Mouse (Mus musculus): Measurements from ENCODE around the gene Gimap4.

Gimap4 gene

DNA sequence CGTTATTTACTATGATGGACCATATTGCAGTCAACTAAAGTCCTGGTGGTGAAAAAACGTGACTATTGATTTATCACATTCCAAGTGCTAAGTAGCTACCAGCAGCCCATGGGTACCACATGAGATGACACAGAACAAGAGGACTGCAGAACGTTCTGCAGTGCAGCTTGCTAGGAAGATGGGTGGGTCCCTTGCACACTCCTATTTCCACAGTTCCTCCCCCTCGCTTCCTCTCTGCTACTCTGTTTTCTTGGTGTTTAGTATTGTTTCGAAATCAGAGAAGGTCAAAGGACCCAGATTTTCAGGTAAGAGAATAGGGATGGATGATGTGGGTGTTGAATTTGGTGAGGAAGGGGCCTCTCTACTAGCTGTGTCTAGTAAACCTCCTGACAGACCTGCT, at the start of gene Gimap4:
Gimap4 (plus strand) TSS at position 231 of the 400 bp plus-strand sequence.
- no peak for DNase-seq

DNA sequence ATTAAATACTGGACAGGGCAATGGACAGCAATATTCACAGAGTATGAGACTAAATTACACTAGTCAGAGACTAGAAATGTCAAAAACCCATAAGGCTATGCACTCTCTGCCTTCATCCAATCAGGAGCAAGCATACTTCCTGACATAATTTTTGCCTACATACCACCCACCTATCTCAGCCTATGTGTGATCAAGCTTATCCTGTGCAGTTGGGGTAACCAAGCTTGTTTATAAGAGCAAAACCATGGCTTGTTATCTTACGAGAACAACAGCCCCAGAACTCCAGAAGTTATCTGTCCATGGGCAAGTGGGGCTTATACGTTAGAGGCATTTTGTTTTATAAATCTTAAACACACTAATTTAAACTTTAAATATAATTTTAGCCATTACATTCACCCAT, 49.2 kb upstream of the Gimap4 start:
- DNase-seq, result no peak

DNA sequence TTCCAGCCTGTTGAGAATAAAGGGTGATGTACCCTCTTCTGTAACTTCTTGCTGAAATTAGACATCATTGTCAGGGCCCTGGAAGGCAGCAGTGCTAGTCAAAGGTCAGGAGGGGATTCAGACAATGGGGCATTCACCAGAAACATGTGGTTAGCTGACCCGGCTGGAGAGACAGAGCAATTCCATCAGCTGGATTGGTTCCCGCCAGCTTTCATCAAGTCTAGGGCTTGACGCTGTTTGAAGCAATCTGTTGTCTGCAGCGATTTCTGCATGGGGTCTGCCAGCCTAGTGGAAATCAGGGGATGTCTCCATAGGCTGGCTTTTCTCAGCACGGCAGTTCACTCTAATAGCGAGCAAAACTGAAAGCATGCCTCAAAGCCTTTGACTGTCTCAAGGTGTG, 47.8 kb upstream of the Gimap4 start:
- no peak for DNase-seq

DNA sequence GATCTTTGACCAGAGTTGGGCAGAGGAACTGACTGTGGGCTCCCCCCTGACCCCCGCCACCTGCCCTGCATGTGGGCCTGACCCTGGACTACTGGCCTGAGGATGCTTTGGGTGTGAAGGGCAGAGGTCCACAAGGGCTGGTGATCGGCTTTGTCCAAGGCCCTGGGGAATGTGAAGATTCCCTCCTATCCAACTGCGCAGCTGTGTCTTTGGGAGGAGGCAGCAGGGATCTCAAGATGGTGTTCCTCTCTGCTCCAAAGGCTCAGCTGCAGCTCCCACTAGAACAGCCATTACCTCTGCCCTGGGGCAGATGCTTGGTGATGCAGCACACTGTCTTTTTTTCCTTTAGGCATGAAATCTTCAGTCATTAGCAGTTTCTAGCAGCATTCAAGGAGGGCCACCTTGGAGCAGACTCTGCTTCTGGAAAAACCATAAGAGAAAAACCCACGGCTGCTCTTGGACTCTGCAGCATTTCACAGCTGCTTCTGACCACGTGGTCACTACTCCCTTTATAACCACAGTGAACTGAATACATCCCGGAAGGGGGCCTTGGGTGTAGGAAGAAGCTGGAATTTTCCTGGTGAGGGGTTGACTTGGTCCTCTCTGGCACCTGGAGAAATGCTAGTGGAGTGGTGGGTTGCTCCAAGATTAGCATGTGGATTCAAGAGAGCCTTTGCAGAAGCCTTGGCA, 46.4 kb upstream of the Gimap4 start:
- DNase-seq, result no peak

DNA sequence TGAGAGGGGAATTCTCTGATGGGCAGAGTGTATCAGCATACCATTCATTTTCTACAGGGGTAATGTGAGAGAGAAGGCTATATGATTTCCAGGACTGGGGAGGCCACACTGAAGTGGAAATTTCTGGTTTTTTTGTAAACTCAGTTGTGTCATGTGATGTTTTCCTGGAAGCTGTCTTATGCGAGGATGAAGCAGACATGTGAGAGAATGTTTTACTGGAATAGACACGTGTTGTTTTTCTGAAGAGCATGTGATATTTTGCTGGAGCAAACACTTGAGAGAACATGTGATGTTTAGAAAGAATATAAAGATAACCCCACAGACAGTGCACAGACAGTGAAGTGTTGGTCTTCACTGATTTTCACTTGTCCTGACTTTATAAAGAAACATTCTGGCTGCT, 45.8 kb upstream of the Gimap4 start:
- no peak for DNase-seq

DNA sequence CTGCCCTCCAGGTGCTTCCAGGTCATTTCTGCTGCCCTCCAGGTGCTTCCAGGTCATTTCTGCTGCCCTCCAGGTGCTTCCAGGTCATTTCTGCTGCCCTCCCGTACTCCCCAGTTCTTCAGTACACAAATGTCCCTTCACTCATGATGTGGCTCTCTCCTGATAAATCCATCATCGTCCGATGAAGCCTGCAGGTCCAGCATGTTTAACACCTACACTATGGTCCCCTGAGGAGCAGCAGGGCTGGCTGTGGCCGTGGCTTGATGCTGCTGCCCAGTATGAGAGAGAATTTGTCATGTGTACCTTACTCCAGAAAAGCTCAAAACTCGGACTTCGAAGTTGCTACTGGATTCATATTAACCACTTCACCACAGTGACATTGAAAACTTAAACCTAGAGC, 43.0 kb upstream of the Gimap4 start:
- no peak for DNase-seq

DNA sequence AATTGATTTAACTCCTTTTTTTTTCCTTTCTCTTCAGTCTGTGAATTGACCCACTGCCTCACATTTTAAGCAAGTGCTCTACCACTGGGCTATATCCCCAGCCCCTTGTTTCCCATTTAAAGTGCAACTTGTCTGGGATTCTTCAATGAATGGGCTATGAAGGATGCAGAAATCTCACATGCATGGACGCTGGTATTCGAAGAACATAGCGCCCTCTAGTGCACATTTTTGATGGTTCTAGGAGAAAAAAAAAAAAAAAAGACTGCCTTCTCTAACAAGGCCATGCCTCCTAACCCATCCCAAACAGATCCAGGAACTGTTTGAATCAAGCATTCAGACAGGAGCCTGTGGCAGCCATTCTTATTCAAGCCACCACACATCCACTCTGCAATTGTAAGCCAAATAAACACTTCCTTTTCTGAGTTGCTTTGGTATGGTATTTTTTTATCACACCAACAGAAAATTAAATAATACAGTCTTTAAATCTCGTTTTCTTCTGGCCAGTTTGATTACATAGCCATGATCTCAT, 41.5 kb upstream of the Gimap4 start:
- no peak for DNase-seq

GRCm38 (mm10) chr6:48645660-48646308, 38.6 kb upstream of the Gimap4 start:
- peak; percentile 52 to 66 for DNase-seq

DNA sequence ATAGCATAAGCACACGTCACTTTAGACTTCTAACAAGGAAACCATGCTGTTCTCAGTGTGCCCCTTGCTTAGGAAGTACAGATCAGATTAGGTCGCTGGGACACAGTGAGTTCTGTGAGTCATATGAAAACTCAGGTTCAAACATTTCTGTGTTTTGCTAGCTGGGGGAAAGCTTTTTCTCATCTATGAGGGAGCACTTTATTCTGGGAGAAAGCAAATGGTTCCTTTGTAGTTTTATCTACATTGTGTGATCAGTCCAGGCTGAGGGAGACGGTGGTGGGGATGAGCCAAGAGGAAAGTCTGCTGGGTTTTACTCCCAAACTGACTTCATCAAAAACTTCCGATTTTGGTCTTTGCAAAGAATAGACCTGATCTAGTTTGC, 38.0 kb upstream of the Gimap4 start:
- DNase-seq, result no peak

DNA sequence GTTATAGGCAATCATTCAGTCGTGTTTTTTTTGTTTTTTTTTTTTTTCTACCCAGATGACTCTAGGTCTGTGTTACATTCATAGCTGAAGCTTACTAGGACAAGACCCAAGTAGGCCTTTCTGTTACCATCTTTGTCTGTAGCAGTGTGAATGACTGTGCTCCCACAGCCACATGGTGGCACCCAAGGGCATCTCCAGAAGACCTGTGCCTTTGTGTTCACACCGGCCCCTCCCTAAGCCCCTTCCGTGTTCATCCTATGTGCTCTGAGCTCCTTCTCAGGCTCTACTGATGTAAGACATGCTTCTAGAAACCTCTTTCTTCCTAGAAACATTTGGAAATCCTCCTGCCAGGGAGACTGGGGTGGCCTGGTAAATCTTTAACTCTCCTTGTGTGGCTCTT, 37.4 kb upstream of the Gimap4 start, which contains the start of gene Gimap8:
Gimap8 (plus strand) TSS at position 240 of the 400 bp plus-strand sequence.
- peak; percentile 77 to 89 for DNase-seq

GRCm38 (mm10) chr6:48647611-48648010, 36.7 kb upstream of the Gimap4 start:
- DNase-seq, result no peak

DNA sequence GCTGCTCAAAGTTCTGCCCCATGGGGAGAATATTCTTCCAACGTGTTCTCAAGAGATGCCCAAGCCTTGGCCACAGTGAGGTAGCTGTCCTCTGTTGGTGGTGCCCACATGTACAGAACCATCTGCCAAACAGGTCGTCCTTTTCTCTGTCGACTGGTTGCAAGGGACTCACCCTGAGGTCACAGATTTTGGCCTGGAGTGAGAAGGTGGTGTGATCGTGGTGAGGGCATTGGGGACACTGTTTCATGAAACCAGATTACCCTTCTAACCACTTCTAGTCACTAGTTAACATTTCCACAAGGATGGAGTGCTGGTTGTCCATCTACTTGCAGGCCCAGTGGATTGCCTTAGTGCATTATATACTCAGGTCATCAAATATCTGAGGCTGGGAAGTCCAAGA, 35.6 kb upstream of the Gimap4 start:
- no peak for DNase-seq

DNA sequence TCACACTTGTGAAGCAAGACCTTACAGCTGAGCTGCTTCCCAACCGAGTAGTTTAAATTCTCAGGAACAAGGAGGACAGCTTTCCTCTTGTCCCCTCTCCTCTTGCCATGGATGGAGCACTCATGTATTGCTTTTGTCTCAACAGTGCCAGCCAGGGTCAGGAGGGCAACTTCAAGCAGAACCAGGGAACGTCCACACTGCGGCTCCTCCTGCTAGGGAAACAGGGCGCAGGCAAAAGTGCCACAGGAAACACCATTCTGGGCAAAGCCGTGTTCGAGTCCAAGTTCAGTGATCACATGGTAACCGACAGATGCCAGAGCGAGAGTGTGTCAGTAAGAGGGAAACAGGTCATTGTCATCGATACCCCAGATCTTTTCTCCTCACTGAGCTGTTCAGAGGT, 34.3 kb upstream of the Gimap4 start:
- DNase-seq, result no peak

GRCm38 (mm10) chr6:48658721-48659120, 25.6 kb upstream of the Gimap4 start:
- DNase-seq, result no peak

DNA sequence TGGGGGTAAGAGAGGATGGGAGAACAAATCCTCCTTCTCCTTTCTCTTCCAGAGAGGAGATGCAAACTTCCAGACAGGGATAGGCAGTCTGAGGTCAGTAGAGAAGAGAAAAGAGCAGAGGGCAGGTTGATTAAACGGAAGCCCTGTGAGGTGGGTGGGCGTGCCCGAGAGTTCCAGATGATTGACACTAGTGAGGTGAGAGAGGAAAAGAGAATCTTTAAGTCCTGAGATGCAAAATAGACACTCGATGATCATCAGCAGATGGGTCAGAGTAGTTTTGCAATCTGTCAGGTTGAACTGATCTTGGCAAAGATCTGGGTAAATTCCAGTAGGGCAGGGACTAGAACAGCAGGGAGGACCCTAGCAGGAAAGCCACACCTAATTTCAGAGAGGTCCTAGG, 19.6 kb upstream of the Gimap4 start:
- DNase-seq, result no peak

DNA sequence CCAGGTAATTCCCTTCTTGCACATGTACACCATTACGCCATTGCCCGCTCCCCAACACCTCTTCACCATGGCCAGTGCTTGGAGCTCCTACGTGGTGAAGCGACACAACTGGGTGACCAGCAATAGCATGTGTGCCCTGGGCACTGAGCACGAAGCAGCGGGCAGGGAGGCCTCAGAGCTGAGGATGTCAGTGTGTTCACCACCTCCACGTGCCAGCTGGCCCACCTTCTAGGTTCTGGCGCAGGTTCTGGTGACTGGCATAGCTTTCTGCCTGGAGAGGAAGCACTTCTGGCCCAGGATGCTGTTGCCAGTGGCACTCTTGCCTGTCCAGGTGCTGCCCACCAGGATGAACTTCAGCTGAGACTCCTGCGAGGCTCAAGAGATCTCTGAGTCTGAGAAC, 18.9 kb upstream of the Gimap4 start:
- no peak for DNase-seq

DNA sequence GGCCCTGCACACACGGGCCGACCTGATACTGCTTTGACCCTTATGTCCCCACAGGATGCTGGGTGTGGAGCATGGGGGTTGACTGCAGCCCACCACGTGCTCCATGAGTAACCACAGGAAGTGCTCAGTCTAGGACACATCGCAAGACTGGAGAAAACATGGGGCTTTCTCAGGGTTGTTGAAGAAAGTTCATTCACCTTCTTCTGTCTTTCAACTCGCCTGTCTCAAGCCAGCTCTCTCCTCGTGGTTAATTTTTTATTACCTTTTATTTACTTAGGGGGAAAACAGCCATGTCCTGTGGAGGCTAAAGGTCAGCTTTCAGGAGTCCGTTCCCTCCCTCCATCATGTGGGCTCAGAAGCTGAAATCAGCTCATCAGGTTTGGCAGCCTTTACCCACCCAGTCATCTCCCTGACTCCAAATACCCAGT, 18.2 kb upstream of the Gimap4 start:
- peak in 1 of 2 experiments; percentile 18 for DNase-seq

DNA sequence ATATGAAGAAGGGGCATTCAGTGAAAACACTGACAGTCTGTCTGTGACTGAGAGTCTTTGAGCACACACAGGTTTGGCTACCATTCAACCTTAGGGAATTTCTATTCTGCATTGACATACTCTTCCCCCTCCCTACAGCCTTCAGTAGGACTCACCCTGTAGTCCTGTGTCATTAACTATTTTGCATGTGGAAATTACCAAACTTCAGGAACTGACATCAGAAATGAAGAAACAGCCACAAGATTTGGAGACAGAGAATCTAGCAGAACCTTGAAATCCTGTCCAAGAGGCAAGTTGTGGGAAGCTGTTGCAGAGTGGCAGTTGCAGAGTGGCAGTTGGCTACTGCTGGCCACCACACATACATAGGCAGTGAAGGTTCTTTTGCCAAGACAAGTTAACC, 16.3 kb upstream of the Gimap4 start:
- no peak for DNase-seq

DNA sequence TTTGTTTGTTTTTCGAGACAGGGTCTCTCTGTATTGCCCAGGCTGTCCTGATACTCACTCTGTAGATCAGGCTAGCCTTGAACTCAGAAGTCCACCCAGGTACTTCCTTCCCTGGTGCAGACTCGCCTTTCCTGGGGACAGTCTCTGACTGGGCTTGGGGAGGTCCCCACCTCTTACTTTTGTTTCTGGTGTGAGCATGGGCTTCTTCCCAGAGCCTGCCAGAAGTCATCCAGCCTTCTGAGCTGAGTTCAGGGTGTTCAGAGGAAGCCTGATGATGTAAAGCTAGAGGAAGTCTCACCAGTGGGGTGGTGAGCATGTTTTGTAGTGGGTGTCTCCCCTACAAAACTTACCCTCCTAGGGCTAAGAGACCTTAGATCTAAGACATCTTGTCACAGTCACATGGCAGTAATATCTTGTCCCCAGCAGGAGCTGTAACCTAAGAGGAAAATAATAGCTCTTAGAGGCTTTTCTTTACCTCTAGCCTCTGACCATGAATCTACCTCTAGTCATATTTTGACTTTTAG, 14.8 kb upstream of the Gimap4 start:
- no peak for DNase-seq

- no peak for DNase-seq
These were observed 9.9 kb upstream of the Gimap4 start for GRCm38 (mm10) chr6:48674291-48675058.

- DNase-seq, result no peak
These were observed 8.9 kb upstream of the Gimap4 start for GRCm38 (mm10) chr6:48675400-48675930.

DNA sequence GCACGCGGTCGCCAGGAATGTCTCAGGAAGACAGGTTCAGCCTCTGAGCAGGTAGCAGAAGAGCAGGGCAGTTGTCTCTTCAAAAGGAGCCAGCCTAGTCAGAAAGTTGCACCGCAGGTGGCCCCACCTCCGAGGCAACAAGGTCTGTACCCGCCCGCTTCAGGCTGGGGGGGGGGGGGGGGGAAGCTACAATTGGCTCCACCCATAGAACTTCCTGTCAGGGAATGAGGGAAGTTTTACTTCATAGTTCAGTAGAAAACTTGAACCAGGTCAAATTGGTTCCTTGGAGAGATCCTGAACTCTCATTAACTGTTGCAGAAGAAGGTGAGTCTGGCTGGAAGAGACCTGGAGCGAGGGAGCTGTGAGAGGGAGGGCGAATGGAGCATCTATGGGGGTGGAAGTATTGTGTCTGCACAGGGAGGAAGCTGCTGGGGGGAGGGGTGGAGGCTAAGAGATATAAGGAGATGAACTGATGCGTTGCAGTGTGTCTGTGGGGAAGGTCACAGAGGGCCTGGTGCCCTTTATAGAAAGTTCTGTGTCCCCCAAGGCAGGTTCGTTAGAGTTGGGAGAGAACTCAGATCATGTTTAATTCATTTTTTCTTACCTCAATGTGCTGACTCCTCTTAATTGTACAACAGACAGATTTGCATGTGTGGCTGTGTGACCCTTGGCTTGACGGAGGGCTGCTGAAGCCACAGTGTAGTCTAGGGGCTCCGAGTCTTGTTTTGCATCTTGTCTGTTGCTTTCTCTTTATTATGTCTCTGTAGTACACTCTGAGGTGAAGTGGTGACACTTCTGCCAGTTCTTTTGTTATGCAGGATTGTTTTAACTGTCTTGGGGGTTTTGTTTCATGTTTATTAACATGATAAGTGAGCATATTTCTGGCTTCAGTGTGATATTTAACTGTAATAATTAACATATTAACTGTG, 8.2 kb upstream of the Gimap4 start, which contains the start of gene Gimap9:
Gimap9 (plus strand) TSS at position 199 of the 929 bp plus-strand sequence.
- peak; percentile 73 to 85 for DNase-seq

Data from thymus, adult 18-20 months (tissue).